Mouse (Mus musculus): ENCODE data around the gene Tomm6. TPM values are rescaled to one million over a fixed set of nuclear protein-coding genes. Genes with fewer than 3 reads are reported as not detected.

The Tomm6 gene
- polyA plus RNA-seq (2012; rRNA removed) = 94.7 and 101 TPM in 2 replicates

DNA sequence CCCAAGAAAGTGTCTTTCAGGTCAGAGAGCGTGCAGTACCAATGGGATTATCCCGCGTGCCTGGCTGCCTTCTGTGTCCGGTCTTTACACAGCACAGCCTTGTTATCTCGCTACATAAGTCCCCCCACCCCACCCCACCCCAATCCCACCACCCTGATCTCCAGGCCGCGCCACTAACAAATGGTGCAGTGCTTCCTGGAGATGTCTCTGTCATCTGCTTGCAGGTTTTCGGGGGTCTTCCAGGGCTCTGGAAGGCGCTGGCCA lies at the start of gene Tomm6:
TSS of gene Tomm6 (minus strand) at position 43 of the 264 bp plus-strand sequence.
- WGBS = 0% methylated on average over 9 of the region's 9 CpGs
- no peak for TF ChIP-seq CTCF (IDR thresholded peaks at IDR 0.05; ENCODE audit: insufficient read depth, low read length)
- TF ChIP-seq POLR2A (IDR thresholded peaks at IDR 0.05; ENCODE audit: borderline replicate concordance, extremely low read depth, low read depth, low read length) = no peak
- Histone ChIP-seq H3K4me1 (ENCODE audit: control insufficient read depth, insufficient read depth, low read length) (peaks cover 6% of the 10 kb centered on the region; the same call in 1 of the 2 replicates), H3K4me3 (replicated peaks; ENCODE audit: extremely low read depth, low read depth, low read length) (peak within 1 kb of the TSS; percentile 83)
- no peak for DNase-seq

GRCm38 (mm10) chr17:47737271-47738065 lies 49.3 kb upstream of the Tomm6 start:
- peaks cover 8% of the 10 kb centered on the region; the same call in 1 of the 2 replicates for H3K4me1 ChIP-seq (ENCODE audit: control insufficient read depth, insufficient read depth, low read length)
- DNase-seq = peak; percentile 89
- under 1% methylated on average over 54 of the region's 60 CpGs for WGBS
- TF ChIP-seq POLR2A (IDR thresholded peaks at IDR 0.05; ENCODE audit: borderline replicate concordance, extremely low read depth, low read depth, low read length) (peak; percentile 68; the same call in 1 of the 2 replicates), CTCF (IDR thresholded peaks at IDR 0.05; ENCODE audit: insufficient read depth, low read length) (no peak)
- peak overlapping the region; percentile 92 for H3K4me3 ChIP-seq (replicated peaks; ENCODE audit: extremely low read depth, low read depth, low read length)

- H3K4me1 ChIP-seq (ENCODE audit: control insufficient read depth, insufficient read depth, low read length) = peaks cover 8% of the 10 kb centered on the region; the same call in 1 of the 2 replicates
- under 1% methylated on average over 39 of the region's 47 CpGs for WGBS
- peak; percentile 97 for DNase-seq
- peak within 1 kb of the TSS; percentile 92 for H3K4me3 ChIP-seq (replicated peaks; ENCODE audit: extremely low read depth, low read depth, low read length)
- no peak for TF ChIP-seq CTCF (IDR thresholded peaks at IDR 0.05; ENCODE audit: insufficient read depth, low read length)
- peak; percentile 59; the same call in 1 of the 2 replicates for TF ChIP-seq POLR2A (IDR thresholded peaks at IDR 0.05; ENCODE audit: borderline replicate concordance, extremely low read depth, low read depth, low read length)
Measured at GRCm38 (mm10) chr17:47736856-47737255, 48.7 kb upstream of the Tomm6 start, which contains the start of gene Tfeb. Tfeb (plus strand) TSS chr17:47737030.

DNA sequence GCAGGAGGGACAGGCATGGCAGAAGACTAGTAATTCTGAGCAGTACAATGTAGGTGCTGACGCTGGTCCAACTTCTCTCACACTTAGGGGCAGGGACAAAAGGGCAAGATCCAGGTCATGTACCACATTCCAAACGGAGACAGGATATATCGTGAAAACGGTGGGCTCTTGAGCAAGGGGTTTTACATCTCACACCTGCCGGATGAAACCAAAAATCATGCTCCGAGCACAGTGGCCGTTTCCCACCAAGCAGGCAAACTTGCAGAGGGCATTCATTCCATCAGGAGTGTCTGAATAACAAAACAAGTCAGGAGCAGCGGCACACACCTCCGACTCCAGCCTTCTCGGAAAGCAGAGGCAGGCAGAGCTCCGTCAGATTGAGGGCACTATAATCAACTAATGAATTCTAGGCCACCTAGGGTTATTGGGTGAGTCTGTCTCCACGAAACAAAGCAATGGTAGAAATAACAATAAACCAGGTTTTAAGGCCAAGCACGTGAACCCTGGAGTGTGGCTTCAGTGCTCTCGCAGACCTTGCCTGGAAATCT lies 47.4 kb upstream of the Tomm6 start:
- H3K4me1 ChIP-seq (ENCODE audit: control insufficient read depth, insufficient read depth, low read length) = peaks cover 8% of the 10 kb centered on the region; the same call in 1 of the 2 replicates
- DNase-seq = no peak
- WGBS = 74% methylated on average over 14 of the region's 14 CpGs
- H3K4me3 ChIP-seq (replicated peaks; ENCODE audit: extremely low read depth, low read depth, low read length) = no peak overlapping the region
- TF ChIP-seq POLR2A (IDR thresholded peaks at IDR 0.05; ENCODE audit: borderline replicate concordance, extremely low read depth, low read depth, low read length) (no peak), CTCF (IDR thresholded peaks at IDR 0.05; ENCODE audit: insufficient read depth, low read length) (no peak)

GRCm38 (mm10) chr17:47730633-47731575 lies 42.7 kb upstream of the Tomm6 start:
- DNase-seq = no peak
- TF ChIP-seq CTCF (IDR thresholded peaks at IDR 0.05; ENCODE audit: insufficient read depth, low read length) = no peak
- TF ChIP-seq POLR2A (IDR thresholded peaks at IDR 0.05; ENCODE audit: borderline replicate concordance, extremely low read depth, low read depth, low read length) = no peak
- 47% methylated on average over 24 of the region's 24 CpGs for WGBS
- Histone ChIP-seq H3K4me1 (ENCODE audit: control insufficient read depth, insufficient read depth, low read length) (no peaks in the 10 kb centered on the region), H3K4me3 (replicated peaks; ENCODE audit: extremely low read depth, low read depth, low read length) (no peak overlapping the region)

DNA sequence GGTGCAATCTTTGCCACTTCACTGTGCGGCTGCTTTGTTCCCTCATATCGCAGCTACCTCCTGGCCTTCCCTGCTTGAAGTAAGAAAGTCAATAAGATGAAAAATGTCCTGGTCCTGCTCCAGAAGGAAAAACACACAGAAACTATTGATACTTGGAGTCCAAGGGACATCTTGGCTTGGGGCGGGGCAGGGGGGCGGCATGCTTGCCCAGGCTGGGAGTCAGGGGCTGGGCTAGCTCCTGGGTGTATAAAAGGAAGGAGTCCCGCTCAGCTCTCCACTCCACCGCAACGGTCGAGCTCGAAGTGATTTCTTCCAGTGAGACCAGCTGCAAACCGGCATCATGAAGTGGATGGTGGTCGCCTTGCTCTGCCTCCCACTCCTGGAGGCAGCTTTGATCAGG lies 38.4 kb upstream of the Tomm6 start, which contains the start of gene Pgc:
TSS of gene Pgc (plus strand) at position 277 of the 400 bp plus-strand sequence.
- 58% methylated on average over 11 of the region's 11 CpGs for WGBS
- no peak for TF ChIP-seq POLR2A (IDR thresholded peaks at IDR 0.05; ENCODE audit: borderline replicate concordance, extremely low read depth, low read depth, low read length)
- no peak for TF ChIP-seq CTCF (IDR thresholded peaks at IDR 0.05; ENCODE audit: insufficient read depth, low read length)

GRCm38 (mm10) chr17:47721183-47721582 lies 33.0 kb upstream of the Tomm6 start:
- TF ChIP-seq POLR2A (IDR thresholded peaks at IDR 0.05; ENCODE audit: borderline replicate concordance, extremely low read depth, low read depth, low read length) (no peak), CTCF (IDR thresholded peaks at IDR 0.05; ENCODE audit: insufficient read depth, low read length) (no peak)
- DNase-seq = no peak
- no peak overlapping the region for H3K4me3 ChIP-seq (replicated peaks; ENCODE audit: extremely low read depth, low read depth, low read length)
- H3K4me1 ChIP-seq (ENCODE audit: control insufficient read depth, insufficient read depth, low read length) = no peaks in the 10 kb centered on the region
- 47% methylated on average over 4 of the region's 4 CpGs for whole genome bisulfite sequencing

More for the DNA sequence above, 38.4 kb upstream of the Tomm6 start, which contains the start of gene Pgc:
- Histone ChIP-seq H3K4me1 (ENCODE audit: control insufficient read depth, insufficient read depth, low read length) (no peaks in the 10 kb centered on the region), H3K4me3 (replicated peaks; ENCODE audit: extremely low read depth, low read depth, low read length) (no peak within 1 kb of the TSS)
- DNase-seq = no peak

DNA sequence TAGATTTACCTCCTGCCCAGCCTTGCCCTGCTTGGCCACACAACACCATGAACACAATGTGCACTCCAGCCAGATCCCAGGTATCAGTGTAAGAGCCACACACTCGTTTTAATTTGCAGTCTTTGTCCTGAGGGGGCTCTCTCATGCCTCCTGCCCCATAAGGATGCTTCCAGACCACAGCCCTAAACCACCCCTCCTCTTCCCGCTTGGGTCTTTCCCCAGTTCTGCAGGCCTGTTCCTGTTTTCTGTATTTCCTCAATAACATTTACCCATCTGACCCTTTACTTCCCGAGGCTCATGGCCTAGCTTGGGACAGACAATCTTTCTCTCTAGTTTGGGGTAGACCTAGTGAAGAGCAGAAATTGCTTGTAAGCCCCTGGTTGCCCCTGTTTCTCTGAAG lies 26.9 kb upstream of the Tomm6 start:
- TF ChIP-seq CTCF (IDR thresholded peaks at IDR 0.05; ENCODE audit: insufficient read depth, low read length) (no peak), POLR2A (IDR thresholded peaks at IDR 0.05; ENCODE audit: borderline replicate concordance, extremely low read depth, low read depth, low read length) (no peak)
- H3K4me3 ChIP-seq (replicated peaks; ENCODE audit: extremely low read depth, low read depth, low read length) = no peak overlapping the region
- no peak for DNase-seq
- 41% methylated on average over 3 of the region's 3 CpGs for WGBS
- no peaks in the 10 kb centered on the region for H3K4me1 ChIP-seq (ENCODE audit: control insufficient read depth, insufficient read depth, low read length)
